Mouse (Mus musculus) spleen, postnatal 4 days (tissue): Measurements from ENCODE around the gene Rpl7l1.
"Not testable (repeated sequence)": the region's sequence is repeated elsewhere in the genome, so short reads cannot be mapped to it uniquely, and the experiment has no call there.

Experiments used
- DNase-seq, 2 experiments: peaks; one replicate each; pipeline ENCODE4 v3.0.0; 2022; ENCODE audit warnings: low spot score in 2 of 2

Rpl7l1 gene

GRCm38 (mm10) chr17:46776087-46776486 lies 6.4 kb downstream of the Rpl7l1 start:
- DNase-seq = no peak

- no peak for DNase-seq
Measured at GRCm38 (mm10) chr17:46775070-46775469, 7.4 kb downstream of the Rpl7l1 start.

DNA sequence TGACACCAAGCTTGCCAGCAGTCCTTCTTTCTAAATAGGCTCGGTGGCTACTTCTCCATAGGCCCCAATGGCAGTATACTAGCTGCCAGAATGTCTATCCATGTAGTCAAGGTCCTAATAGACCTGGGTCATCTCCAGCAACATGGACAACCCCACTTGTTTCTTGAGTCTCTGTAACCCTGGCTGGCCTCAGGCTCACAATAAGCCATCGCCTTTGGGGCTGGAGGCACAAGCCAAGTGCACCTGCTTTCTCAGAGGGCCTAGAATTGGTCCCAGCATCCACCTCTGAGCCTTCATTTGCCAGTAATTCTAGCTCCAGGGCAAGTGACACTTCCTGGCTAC lies 8.4 kb downstream of the Rpl7l1 start:
- DNase-seq = no peak

DNA sequence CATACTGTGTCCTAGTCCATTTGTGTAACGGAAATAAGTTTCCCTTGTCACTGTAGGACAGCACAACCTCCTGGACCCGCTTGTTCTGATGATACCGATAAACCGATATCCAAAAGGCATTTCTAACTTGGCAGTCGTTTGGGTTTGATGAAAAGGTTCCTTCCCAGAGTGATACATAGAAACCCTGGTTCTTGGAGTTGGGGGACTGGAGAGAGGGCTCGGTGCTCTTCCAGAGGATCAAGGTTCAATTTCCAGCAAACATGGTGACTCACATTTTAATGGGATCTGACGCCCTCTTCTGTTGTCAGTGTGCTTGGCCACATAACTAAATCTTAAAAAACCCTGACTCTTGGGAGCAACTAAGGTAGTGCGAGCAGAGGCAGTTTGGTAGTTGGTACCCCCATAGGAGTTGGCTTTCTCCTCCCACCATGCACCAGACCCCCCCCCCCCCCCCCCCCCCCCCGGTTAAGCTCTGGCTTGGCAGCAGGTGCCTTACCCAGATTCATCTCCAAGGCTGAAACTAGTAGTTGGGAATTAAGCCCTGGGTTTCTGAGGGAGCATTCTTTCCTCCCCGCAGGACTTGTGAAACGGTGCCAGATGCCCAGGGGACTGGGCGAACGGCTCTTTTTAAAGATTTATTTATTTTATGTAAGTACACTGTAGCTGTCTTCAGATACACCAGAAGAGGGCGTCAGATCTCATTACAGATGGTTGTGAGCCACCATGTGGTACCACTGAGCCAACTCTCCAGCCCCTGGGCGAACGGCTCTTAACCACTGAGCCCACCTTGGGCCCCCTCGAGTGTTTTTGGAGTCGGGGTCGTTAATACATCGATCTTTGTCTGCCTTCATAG lies 9.0 kb downstream of the Rpl7l1 start:
- no peak for DNase-seq

DNA sequence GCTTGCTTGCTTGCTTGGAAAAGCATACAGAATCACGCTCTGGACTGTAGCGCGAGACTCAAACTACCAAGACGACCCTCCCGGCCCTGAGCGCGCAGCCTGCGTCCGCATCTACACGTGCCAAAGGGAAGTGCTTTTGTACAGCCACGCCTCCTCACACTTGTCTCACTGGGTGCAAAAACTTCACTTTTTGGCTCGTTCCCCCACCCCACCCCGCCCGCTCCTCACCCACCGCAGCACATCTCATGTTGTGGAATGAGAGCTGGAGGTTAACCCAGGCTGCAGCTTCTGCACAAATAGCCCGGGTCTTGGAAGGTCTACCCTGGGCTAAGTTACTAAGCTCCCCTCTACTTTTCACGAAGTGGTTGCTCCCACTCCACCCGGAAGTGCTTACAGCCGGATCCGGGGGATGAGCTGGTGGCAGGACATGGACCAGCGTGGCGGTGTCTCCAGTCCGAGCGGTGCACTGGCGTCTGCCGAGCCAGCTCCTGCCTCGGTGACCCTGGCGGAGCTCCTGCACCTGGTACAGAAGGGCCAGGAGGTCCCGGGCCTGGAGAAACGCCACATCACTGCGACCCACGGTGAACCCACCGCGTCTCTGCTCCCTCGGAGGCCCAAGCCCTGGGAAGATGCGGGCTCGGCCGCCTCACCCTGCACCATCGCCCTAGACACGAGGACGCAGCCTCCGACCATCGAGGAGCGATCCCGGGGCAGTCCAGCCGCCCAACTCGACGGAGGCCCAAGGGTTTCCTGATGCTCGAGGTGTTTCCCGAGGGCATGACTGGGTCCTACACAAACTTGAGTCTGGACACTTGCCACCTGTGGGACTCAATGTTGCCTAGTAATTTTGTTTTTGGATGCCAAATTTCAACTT lies 9.8 kb downstream of the Rpl7l1 start, which contains the start of gene 2310039H08Rik:
2310039H08Rik (plus strand) TSS at position 232 of the 874 bp plus-strand sequence.
- DNase-seq = peak; percentile 78 to 88

DNA sequence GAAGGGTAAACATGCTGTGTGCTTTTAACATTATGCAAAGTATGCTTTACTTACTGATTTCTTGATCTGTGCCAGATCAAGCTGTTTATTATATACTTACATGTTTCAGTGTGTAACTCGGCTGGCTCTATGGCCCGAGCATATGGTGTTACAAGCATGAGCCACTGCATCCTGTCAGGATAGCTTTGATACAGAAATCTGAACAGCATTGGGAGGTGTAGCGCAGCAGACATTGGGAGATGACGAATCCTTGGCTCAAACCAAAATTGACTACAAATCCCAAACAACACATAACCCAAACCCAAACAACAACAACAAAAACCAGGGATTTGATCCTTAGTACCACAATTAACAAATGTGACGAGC lies 10.5 kb downstream of the Rpl7l1 start:
- DNase-seq = no peak

GRCm38 (mm10) chr17:46771616-46772015 lies 10.9 kb downstream of the Rpl7l1 start:
- DNase-seq = peak in 1 of 2 experiments; percentile 64

DNA sequence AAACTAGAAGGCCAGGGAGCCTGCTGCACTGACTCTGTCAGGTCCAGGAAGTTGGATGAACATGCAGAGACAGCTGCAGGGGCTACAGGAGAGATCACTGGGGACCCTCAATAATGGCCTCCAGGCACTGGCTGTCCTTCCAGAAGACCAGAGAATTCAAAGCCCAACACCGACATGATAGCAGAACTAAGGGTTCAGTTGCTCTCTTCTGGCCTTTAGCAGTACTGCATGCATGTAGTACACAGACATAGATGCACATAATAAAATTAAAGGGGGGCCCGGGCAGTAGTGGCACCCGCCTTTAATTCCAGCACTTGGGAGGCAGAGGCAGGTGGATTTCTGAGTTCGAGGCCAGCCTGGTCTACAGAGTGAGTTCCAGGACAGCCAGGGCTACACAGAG lies 11.4 kb downstream of the Rpl7l1 start:
- no peak for DNase-seq

- DNase-seq = no peak
Measured at GRCm38 (mm10) chr17:46770546-46770945, 11.9 kb downstream of the Rpl7l1 start.

GRCm38 (mm10) chr17:46767868-46768267 lies 14.6 kb downstream of the Rpl7l1 start:
- DNase-seq = no peak

- DNase-seq = not testable (repeated sequence)
Measured at GRCm38 (mm10) chr17:46764916-46765315, 17.6 kb downstream of the Rpl7l1 start.

DNA sequence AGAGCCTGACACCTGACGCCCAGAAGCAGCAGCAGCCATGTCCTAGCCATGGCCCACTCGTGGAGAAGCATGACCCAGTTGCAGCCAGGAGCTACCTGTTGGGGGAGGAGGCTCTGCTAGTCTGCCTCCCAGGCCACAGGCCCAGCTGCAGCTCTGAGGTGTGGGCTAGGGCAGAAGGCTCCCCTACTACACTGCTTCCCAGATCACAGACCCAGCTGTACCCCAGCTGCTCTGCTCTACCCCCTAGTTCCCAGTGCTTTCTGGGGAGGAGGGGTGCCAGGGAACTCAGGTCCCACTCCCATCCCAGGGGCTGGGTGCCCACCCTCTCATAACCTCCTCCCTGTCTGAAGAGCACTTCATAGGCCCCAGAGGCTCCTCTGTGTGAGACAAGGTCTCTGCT lies 18.9 kb downstream of the Rpl7l1 start, which contains the start of gene Ptcra:
Ptcra (minus strand) TSS at position 169 of the 400 bp plus-strand sequence.
- no peak for DNase-seq

DNA sequence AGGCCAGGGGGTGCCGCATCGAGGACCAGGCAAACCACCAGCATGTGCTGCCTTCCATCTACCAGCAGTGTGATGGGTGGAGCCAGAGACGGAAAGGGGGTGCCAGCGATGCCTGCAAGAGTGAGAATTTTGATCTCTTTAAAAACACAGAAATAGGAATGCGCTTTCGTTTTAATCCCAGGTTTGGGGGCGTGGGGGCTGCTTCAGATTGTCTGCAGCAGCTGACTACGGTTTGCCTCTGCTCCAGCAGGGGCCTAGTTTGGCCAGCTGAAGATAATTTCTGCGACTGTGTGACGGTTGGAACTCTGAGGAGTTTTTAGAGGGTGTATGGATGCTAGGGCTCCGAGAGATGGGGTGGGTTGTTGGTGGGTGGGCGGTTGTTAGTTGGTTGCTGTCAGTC lies 23.7 kb downstream of the Rpl7l1 start:
- no peak for DNase-seq

DNA sequence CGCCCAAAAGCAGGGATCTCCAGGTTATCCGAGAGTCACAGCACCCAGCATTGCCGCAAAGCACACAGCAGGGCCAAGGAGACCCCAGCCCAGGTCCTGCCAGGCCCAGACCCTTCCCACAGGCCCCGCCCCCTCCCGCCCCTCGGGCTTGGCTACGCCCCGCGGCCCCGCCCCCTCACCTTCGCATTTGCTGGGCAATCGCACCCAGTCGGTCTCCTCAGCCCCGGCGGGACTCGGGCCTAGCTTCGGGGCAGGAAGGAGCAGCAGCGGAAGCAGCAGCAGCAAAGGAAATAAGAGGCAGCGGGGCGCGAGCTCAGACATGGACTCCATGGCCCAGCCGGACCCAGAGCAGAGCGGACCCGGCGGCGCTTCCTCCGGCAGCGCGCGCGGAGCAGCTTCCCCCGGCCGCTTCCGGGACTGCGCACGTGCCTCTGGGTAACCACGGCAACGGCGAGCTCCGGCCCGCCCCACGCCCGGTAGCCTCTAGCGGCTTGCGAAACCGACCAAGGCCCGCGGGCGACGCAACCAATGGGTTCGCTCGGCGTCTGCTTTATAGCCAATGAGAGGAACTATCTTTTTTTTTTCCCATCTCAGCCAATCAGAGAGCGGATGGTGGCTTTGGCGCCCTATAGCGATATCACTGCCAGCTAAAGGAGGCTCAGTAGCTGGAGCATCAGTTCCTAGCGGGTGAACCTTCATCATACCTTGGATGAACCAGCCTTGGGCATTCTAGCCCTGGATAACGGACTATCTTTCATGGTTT lies 30.5 kb downstream of the Rpl7l1 start, which contains the start of gene Cnpy3:
Cnpy3 (minus strand) TSS at position 421 of the 763 bp plus-strand sequence.
- peak; percentile 97 to 98 for DNase-seq

- DNase-seq = peak in 1 of 2 experiments; percentile 67
Measured at GRCm38 (mm10) chr17:46751056-46751793, 31.2 kb downstream of the Rpl7l1 start.

DNA sequence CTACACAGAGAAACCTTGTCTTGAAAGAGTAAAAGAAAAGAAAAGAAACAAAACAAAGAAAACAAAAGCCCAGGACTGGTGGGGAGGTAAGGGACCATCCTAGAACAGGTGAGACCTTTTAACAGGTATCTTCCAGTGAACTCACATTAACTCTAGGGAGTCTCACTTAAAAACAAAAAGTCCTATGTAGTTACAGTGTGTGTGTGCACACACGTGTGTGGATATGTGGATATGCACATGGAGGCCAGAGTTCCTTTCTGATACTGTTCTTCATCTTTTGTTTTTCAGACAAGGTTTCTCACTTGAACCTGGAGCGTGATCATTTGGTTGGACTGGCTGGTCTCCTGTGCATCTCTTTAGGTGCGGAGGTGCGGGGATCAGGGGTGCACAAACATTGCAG lies 31.9 kb downstream of the Rpl7l1 start:
- no peak for DNase-seq

- no peak for DNase-seq
Measured at GRCm38 (mm10) chr17:46749282-46749681, 33.2 kb downstream of the Rpl7l1 start.

GRCm38 (mm10) chr17:46747806-46748205 lies 34.7 kb downstream of the Rpl7l1 start:
- DNase-seq = no peak

DNA sequence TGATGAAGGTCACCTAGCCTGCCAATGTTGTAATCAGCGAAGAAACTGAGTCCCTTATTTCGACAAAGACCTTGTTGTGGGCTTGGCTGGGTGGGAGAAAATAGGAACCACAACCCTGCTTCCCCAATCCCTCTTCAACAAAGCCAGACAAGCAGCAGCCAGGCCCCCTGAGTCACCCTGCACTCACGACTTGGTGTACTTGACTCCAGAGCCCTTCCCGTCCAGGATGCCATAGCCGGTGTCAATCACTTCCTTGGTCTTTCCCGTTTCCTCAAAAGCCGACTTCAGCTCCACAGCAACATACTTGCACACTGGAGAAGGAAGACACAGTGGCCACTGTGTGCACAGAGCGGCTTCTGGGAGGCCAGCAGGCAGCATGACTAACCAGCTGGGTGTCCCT lies 35.2 kb downstream of the Rpl7l1 start:
- no peak for DNase-seq

- no peak for DNase-seq
Measured at GRCm38 (mm10) chr17:46745506-46745905, 37.0 kb downstream of the Rpl7l1 start.

GRCm38 (mm10) chr17:46742986-46743385 lies 39.5 kb downstream of the Rpl7l1 start:
- DNase-seq = no peak
